10 mouse cellular contexts compared by ENCODE assay signal in the genomic region with DNA sequence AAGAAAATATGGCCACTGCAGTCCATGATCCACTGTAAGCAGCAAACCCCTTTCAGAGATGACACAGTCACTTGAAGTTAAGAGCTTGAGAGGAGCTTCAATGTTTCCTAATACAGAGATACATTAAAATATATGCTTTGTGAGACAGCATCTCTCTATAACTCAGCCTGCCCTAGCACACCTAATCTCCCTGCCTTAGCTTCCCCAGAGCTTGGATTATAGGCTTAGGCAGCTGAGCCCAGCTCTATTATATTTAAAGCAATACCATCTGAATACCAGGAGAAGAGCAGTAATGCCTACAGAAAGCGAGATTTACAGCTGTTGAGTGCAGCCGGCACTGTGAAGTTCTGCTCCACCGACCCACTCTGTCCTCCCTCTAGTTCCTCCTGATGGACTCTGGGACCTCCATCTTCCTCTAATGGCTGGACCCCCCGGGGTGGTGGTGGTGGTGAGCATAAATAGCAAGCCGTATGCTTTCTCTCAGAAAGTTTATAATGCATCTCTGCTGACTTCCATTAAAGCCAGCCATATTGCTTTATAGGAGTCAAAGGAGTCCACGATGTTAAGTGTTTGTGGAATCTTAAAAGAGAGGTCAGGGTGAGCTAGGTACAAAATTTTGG. TPM values are rescaled to one million over a fixed set of nuclear protein-coding genes. Genes with fewer than 3 reads are reported as not detected.
DNase-seq lines count a peak whose midpoint lies in the region; ATAC-seq and TF ChIP-seq lines count a peak whose summit lies in the region.
"Had no signal": no experiment of that assay in that cellular context is flagged by ENCODE, and none has a peak within 500 bp of the region (broad histone marks: within the 10 kb centered on the region; RNA-seq: fewer than 3 reads in every experiment).

No protein-coding gene starts in this region.

- H3K79me2 ChIP-seq in heart, adult 2 months (replicated peaks; ENCODE audit: control insufficient read depth, insufficient read depth, low read length): 0 out of 2 replicates have a peak, but pooled peaks cover 2% of the 10 kb centered on the region
- peaks cover 28% of the 10 kb centered on the region for H3K79me2 ChIP-seq in CH12.LX (replicated peaks; ENCODE audit: control insufficient read depth, extremely low read depth, insufficient read depth, poor library complexity, severe bottlenecking)

- H3K9me3 ChIP-seq in heart, embryonic 16.5 days (replicated peaks; ENCODE audit: control insufficient read depth, low read length): no peaks in the 10 kb centered on the region
- H3K9me3 ChIP-seq in CH12.LX (replicated peaks; ENCODE audit: low read length): no peaks in the 10 kb centered on the region
- H3K9me3 ChIP-seq in embryonic facial prominence, embryonic 13.5 days: no peaks in the 10 kb centered on the region
- H3K9me3 ChIP-seq in liver, embryonic 16.5 days (replicated peaks; ENCODE audit: control insufficient read depth, low read length): no peaks in the 10 kb centered on the region

- DNase-seq in heart, adult 2 months: no peak
- peak; percentile 45 for DNase-seq in CH12.LX (ENCODE audit: extremely low read depth)
- no peak for DNase-seq in layer of hippocampus, postnatal 10 days (ENCODE audit: low spot score in 2 of 2)
- DNase-seq in spleen, postnatal 4 days (ENCODE audit: low spot score in 2 of 2): no peak
- DNase-seq in embryo, embryonic 10.5 days (ENCODE audit: low spot score): no peak
- DNase-seq: lung, postnatal 14 days; spleen, adult 18-20 months had no signal

- no peak for ATAC-seq in heart, embryonic 16.5 days (replicated peaks; ENCODE audit: extremely low read depth, insufficient read depth, low FRiP score)
- ATAC-seq in embryonic facial prominence, embryonic 13.5 days (ENCODE audit: insufficient number of reproducible peaks, insufficient read depth, low FRiP score, low TSS enrichment, low read depth): no peak
- no peak for ATAC-seq in liver, embryonic 16.5 days (ENCODE audit: low read depth)

- intact Hi-C loops in heart, adult 2 months (cut with DNase I): loop anchor here (2.0 kb wide), 1 partner anchor 24 kb away; no protein-coding TSS in a partner anchor

- peak overlapping the region; percentile 97; the same call in 1 of the 2 replicates for H3K4me2 ChIP-seq in heart, embryonic 16.5 days (ENCODE audit: low read depth, low read length)
- peak overlapping the region; percentile 94 for H3K4me2 ChIP-seq in CH12.LX (ENCODE audit: insufficient read depth, low read depth, poor library complexity, severe bottlenecking)
- peak overlapping the region; percentile 84 for H3K4me2 ChIP-seq in embryonic facial prominence, embryonic 13.5 days
- H3K4me2 ChIP-seq in liver, embryonic 16.5 days (ENCODE audit: low read depth, low read length): peak overlapping the region; percentile 93; the same call in 1 of the 2 replicates

- dilution Hi-C loops in CH12.LX (cut with MboI; ENCODE audit: extremely low pct_ligation_motif_present, extremely low pct_unique_long_range_greater_than_20kb, low sequenced_read_pairs): no loop called here

- H3K4me3 ChIP-seq in heart, embryonic 16.5 days (ENCODE audit: low read length): no peak overlapping the region
- H3K4me3 ChIP-seq in heart, adult 2 months: no peak overlapping the region
- peak overlapping the region in 2 of 3 experiments; percentile 61 to 88 for H3K4me3 ChIP-seq in CH12.LX (replicated peaks in 1 of 3; ENCODE audit: low read depth in 2 of 3, low read length in 2 of 3, poor library complexity in 1 of 3)
- peak overlapping the region; percentile 86; the same call in 1 of the 2 replicates for H3K4me3 ChIP-seq in embryonic facial prominence, embryonic 13.5 days
- no peak overlapping the region for H3K4me3 ChIP-seq in liver, embryonic 16.5 days (ENCODE audit: low read depth, low read length)

- no peak for TF ChIP-seq RAD21 in CH12.LX (IDR thresholded peaks at IDR 0.05; ENCODE audit: low read depth, low read length)

- no peak overlapping the region; the same call in 1 of the 2 replicates for H3K9ac ChIP-seq in heart, embryonic 16.5 days (ENCODE audit: low read length)
- H3K9ac ChIP-seq in heart, adult 2 months (ENCODE audit: low read depth, low read length): no peak overlapping the region
- H3K9ac ChIP-seq in CH12.LX (ENCODE audit: insufficient read depth, low read depth): peak overlapping the region; percentile 82
- H3K9ac ChIP-seq in embryonic facial prominence, embryonic 13.5 days: peak overlapping the region; percentile 88; the same call in 1 of the 2 replicates
- no peak overlapping the region; the same call in 1 of the 2 replicates for H3K9ac ChIP-seq in liver, embryonic 16.5 days (ENCODE audit: low read depth, low read length)

- WGBS in heart, embryonic 16.5 days: 76% methylated on average over 6 of the region's 6 CpGs
- WGBS in heart, adult 2 months: 91% methylated on average over 6 of the region's 6 CpGs
- 71% methylated on average over 6 of the region's 6 CpGs for WGBS in embryonic facial prominence, embryonic 13.5 days
- 38% methylated on average over 6 of the region's 6 CpGs for WGBS in liver, embryonic 16.5 days (ENCODE audit: insufficient replicate concordance)

- TF ChIP-seq POLR2A in heart, adult 2 months (IDR thresholded peaks at IDR 0.05; ENCODE audit: insufficient read depth, low read depth, low read length): no peak
- TF ChIP-seq POLR2A in CH12.LX (IDR thresholded peaks at IDR 0.05; ENCODE audit: low read depth, low read length): peak; percentile 34; the same call in 1 of the 2 replicates

- no peak for TF ChIP-seq CTCF in heart, adult 2 months (IDR thresholded peaks at IDR 0.05)
- no peak for TF ChIP-seq CTCF in CH12.LX (conservative IDR thresholded peaks at IDR 0.05 in 1 of 2, IDR thresholded peaks at IDR 0.05 in 1 of 2; ENCODE audit: low read depth in 2 of 2, low read length in 2 of 2)

- H3K36me3 ChIP-seq in heart, embryonic 16.5 days (ENCODE audit: control insufficient read depth, insufficient read depth): no peaks in the 10 kb centered on the region
- no peaks in the 10 kb centered on the region; the same call in 1 of the 2 replicates for H3K36me3 ChIP-seq in heart, adult 2 months (ENCODE audit: control insufficient read depth, insufficient read depth, low read length)
- peaks cover 0 to 20% of the 10 kb centered on the region in 2 experiments for H3K36me3 ChIP-seq in CH12.LX (replicated peaks in 1 of 2; ENCODE audit: control insufficient read depth in 1 of 2, insufficient read depth in 1 of 2, low read length in 1 of 2)
- H3K36me3 ChIP-seq in embryonic facial prominence, embryonic 13.5 days: no peaks in the 10 kb centered on the region
- no peaks in the 10 kb centered on the region for H3K36me3 ChIP-seq in liver, embryonic 16.5 days (ENCODE audit: control insufficient read depth, insufficient read depth)

- TF ChIP-seq EP300 in heart, adult 2 months (IDR thresholded peaks at IDR 0.05; ENCODE audit: insufficient read depth, low read depth, low read length): no peak
- TF ChIP-seq EP300 in CH12.LX (IDR thresholded peaks at IDR 0.05; ENCODE audit: low read length): no peak

- no peak overlapping the region; the same call in 1 of the 2 replicates for H3K27ac ChIP-seq in heart, embryonic 16.5 days (ENCODE audit: low read length)
- no peak overlapping the region for H3K27ac ChIP-seq in heart, adult 2 months
- H3K27ac ChIP-seq in CH12.LX (ENCODE audit: insufficient read depth, low read depth): peak overlapping the region; percentile 66; the same call in 1 of the 2 replicates
- no peak overlapping the region for H3K27ac ChIP-seq in embryonic facial prominence, embryonic 13.5 days
- H3K27ac ChIP-seq in liver, embryonic 16.5 days (ENCODE audit: low read length): no peak overlapping the region; the same call in 1 of the 2 replicates

- in situ Hi-C loops in CH12.LX (cut with MboI; ENCODE audit: low pct_ligation_motif_present, low pct_unique_long_range_greater_than_20kb, low sequenced_read_pairs): no loop called here

- H3K27me3 ChIP-seq in heart, embryonic 16.5 days (ENCODE audit: control insufficient read depth, insufficient read depth, low read length): no peaks in the 10 kb centered on the region
- no peaks in the 10 kb centered on the region for H3K27me3 ChIP-seq in heart, adult 2 months (ENCODE audit: control insufficient read depth, insufficient read depth, low read length)
- no peaks in the 10 kb centered on the region for H3K27me3 ChIP-seq in CH12.LX (replicated peaks)
- H3K27me3 ChIP-seq in embryonic facial prominence, embryonic 13.5 days: no peaks in the 10 kb centered on the region
- no peaks in the 10 kb centered on the region for H3K27me3 ChIP-seq in liver, embryonic 16.5 days (ENCODE audit: control insufficient read depth, insufficient read depth, low read depth, low read length)

- peaks cover 31% of the 10 kb centered on the region for H3K4me1 ChIP-seq in heart, embryonic 16.5 days (ENCODE audit: control insufficient read depth, insufficient read depth, low read length)
- H3K4me1 ChIP-seq in heart, adult 2 months (ENCODE audit: control insufficient read depth, insufficient read depth, low read length): peaks cover 6% of the 10 kb centered on the region; the same call in 1 of the 2 replicates
- H3K4me1 ChIP-seq in CH12.LX (ENCODE audit: control insufficient read depth in 1 of 2, insufficient read depth in 2 of 2): peaks cover 12 to 62% of the 10 kb centered on the region in 2 experiments
- H3K4me1 ChIP-seq in embryonic facial prominence, embryonic 13.5 days: peaks cover 28% of the 10 kb centered on the region
- H3K4me1 ChIP-seq in liver, embryonic 16.5 days (ENCODE audit: control insufficient read depth, low read depth, low read length): peaks cover 27% of the 10 kb centered on the region

RNA-seq across cellular contexts. Expression of a gene that starts 1.2 kb away (rescaled TPM):
- 35.8 and 41.6 TPM in 2 replicates for polyA plus RNA-seq in heart, embryonic 16.5 days (2015; fragmentation: Nextera tagmentation; extraction: Ambion mirVana)
- 10 to 100 TPM; 25.6 to 26.8 TPM for total RNA-seq in heart, adult 2 months (2021)
- polyA plus RNA-seq in heart, adult 2 months (2012; rRNA removed): 11.2 and 22.3 TPM in 2 replicates
- total RNA-seq in CH12.LX (2012; rRNA removed): 34.2 and 41.0 TPM in 2 replicates
- 20.9 and 23.3 TPM in 2 replicates for total RNA-seq in CH12.LX (2014; rRNA removed)
- polyA plus RNA-seq in CH12.LX (2012; ENCODE audit: insufficient read length, low read depth): 53.5 and 62.2 TPM in 2 replicates
- 68.3 and 79.4 TPM in 2 replicates for polyA plus RNA-seq in embryonic facial prominence, embryonic 13.5 days (2015; fragmentation: Nextera tagmentation; extraction: Ambion mirVana)
- polyA plus RNA-seq in liver, embryonic 16.5 days (2015; fragmentation: Nextera tagmentation; extraction: Ambion mirVana): 14.3 and 15.5 TPM in 2 replicates
- total RNA-seq in layer of hippocampus, postnatal 10 days (2021): 10 to 100 TPM; 55.7 to 57.8 TPM

RNA-seq across cellular contexts. Expression of a gene that starts 30.3 kb away (rescaled TPM):
- 28.1 and 32.0 TPM in 2 replicates for polyA plus RNA-seq in heart, embryonic 16.5 days (2015; fragmentation: Nextera tagmentation; extraction: Ambion mirVana)
- 10 to 100 TPM; 12.4 to 20.4 TPM for total RNA-seq in heart, adult 2 months (2021)
- 3.0 and 4.6 TPM in 2 replicates for polyA plus RNA-seq in heart, adult 2 months (2012; rRNA removed)
- total RNA-seq in CH12.LX (2012; rRNA removed): 49.9 and 59.7 TPM in 2 replicates
- 43.1 and 46.7 TPM in 2 replicates for total RNA-seq in CH12.LX (2014; rRNA removed)
- polyA plus RNA-seq in CH12.LX (2012; ENCODE audit: insufficient read length, low read depth): 60.7 and 73.4 TPM in 2 replicates
- polyA plus RNA-seq in embryonic facial prominence, embryonic 13.5 days (2015; fragmentation: Nextera tagmentation; extraction: Ambion mirVana): 51.0 and 51.1 TPM in 2 replicates
- 13.2 TPM in 2 replicates for polyA plus RNA-seq in liver, embryonic 16.5 days (2015; fragmentation: Nextera tagmentation; extraction: Ambion mirVana)
- total RNA-seq in layer of hippocampus, postnatal 10 days (2021): 10 to 100 TPM; 27.9 to 29.7 TPM

Comparison
In these comparisons a context has a peak if more than half of its experiments do, and no peak if none do; other contexts are left out.
1. H3K4me3 ChIP-seq: peak in CH12.LX (2 of 3) and embryonic facial prominence, embryonic 13.5 days (single experiment); none in heart, embryonic 16.5 days (single experiment), heart, adult 2 months (single experiment) and liver, embryonic 16.5 days (single experiment).
2. H3K9ac ChIP-seq: peak in CH12.LX (single experiment) and embryonic facial prominence, embryonic 13.5 days (single experiment); none in heart, embryonic 16.5 days (single experiment), heart, adult 2 months (single experiment) and liver, embryonic 16.5 days (single experiment).
3. Peak in every context shown above with its lines, with median percentiles within 50 percentile points of each other: H3K4me2 ChIP-seq.